Mouse (Mus musculus): ENCODE results near the gene Ints11.

The Ints11 gene

DNA sequence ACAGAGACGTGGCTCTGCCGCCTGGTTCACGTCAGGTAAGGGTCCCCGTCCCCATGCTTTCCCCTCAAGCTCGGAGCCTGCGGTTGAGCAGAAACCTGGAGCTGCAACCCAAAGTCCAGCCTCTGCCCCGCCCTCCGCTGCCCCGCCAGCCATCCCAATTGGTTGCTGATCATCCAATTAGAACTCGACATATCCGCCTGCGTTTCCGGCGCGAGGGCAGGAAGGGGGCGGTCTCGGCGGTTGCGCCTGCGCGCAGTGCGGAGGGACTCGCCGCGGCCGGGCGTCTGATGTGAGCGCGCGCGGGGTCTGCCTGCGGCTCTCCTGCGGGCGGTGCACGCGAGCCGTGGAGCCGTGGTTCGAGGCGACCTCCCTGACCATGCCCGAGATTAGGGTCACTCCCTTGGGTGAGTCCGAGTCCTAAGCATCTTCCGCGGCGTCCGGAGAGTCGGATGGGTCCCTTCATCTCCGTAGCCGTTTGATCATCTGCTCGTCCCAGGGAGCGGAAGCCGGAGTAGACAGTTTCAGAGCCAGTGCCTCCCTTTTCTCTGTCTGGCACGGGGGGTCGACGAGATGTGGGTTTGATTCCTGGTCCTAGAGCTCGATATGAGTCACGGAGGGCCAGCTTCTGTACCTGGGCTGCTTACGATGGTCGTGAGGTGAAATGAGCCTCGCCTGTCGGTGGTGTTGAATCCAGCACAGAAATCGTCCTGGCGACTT lies at the start of gene Ints11, which contains the start of gene Cptp:
TSS of gene Ints11 (plus strand) at position 230 of the 717 bp plus-strand sequence.
TSS of gene Cptp (minus strand) at position 124 of the 717 bp plus-strand sequence.
- DNase-seq (ENCODE audit: low read depth, low spot score) = peak; percentile 91

DNA sequence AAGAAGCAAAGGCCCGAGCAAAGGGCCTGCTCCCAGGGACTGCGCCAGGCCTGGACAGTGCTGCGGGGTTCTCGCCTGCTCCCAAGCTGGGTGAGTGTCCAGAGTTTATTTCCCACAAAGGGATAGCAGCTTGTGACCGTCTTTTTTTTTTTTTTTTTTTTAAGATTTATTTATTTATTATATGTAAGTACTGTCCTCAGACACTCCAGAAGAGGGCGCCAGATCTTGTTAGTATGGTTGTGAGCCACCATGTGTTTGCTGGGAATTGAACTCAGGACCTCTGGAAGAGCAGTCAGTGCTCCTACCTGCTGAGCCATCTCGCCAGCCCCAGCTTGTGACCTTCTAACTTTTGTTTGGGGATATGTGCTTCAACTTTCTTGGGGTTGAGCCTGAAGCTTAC lies 48.3 kb upstream of the Ints11 start:
- DNase-seq (ENCODE audit: low read depth, low spot score) = no peak

DNA sequence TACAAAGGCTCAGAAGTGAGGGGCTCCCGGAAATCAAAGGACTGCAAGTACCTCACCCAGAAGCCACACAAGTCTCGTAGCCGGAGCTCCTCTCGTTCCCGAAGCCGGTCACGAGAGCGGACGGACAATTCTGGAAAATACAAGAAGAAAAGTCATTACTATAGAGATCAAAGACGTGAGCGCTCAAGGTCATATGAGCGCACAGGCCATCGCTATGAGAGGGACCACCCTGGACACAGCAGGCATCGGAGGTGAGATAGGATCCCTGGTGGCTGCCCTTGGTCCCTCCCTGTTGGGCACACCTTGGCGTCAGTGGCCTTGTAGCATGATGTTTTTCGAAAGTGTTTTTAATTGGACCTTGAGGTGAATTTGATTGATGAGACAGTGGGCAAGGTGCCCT lies 45.9 kb upstream of the Ints11 start:
- no peak for DNase-seq (ENCODE audit: low read depth, low spot score)

DNA sequence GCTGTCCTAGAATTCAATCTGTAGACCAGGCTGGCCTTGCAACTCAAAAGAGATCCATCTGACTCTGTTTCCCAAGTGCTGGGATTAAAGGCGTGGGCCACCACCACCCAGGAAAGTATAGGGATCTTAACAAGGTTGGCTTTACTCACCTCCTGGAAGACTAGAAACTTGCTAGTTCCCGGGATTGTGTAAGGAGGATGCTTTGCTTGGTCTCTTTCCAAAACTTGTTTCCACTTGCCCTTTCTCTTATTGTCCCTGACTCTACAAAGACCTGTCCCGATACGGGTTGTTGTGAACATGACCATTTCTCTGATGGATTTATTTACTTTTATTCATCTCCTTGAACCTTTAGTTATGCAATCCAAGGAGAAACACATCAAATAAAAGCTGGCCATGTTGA lies 39.5 kb upstream of the Ints11 start:
- no peak for DNase-seq (ENCODE audit: low read depth, low spot score)

DNA sequence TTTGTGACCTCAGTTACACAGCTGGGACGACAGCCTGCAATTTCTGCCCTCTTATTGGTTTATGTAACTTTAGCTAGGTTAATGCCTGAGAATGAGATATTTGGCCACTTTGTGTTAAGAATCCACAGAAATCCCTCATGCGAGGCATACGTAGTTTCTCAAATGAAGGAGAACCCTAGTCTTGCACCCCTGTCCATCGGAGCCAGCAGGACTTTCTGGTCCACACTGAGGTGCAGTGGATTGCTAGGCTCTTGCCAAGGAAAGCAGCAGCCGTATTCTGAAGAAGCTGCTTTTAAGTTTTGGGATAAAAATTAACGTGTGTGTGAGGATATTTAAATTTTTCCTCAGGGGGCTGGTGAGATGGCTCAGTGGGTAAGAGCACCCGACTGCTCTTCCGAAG lies 38.8 kb upstream of the Ints11 start:
- no peak for DNase-seq (ENCODE audit: low read depth, low spot score)

DNA sequence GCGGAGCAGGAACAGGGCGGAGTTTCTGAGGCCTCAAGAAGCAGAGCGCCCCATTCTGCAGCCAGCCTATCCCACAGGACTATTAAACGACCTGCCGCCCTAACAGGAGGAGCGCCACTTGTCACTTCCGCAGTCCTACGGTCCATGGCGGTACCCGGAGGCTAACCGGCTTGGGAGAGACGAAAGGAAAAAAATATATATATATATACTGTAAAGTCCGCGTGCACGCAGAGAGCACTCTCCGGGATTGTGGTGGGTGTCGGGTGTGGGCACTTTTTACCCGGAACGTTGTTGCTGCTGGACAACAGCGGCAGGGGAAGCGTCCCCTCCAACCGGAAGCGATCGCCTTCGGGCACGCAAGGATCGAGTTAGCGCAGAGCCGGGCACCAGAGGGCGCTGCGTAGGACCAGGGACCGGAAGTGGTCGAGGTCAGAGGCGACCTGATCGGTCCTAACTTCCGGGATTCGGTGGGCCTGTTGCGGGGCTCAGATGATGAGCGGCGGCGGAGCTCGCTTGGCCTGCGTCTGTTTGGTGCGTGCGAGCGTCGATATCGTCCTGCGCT lies 38.1 kb upstream of the Ints11 start, which contains the start of gene Aurkaip1:
TSS of gene Aurkaip1 (plus strand) at position 68 of the 562 bp plus-strand sequence.
- peak; percentile 92 for DNase-seq (ENCODE audit: low read depth, low spot score)

DNA sequence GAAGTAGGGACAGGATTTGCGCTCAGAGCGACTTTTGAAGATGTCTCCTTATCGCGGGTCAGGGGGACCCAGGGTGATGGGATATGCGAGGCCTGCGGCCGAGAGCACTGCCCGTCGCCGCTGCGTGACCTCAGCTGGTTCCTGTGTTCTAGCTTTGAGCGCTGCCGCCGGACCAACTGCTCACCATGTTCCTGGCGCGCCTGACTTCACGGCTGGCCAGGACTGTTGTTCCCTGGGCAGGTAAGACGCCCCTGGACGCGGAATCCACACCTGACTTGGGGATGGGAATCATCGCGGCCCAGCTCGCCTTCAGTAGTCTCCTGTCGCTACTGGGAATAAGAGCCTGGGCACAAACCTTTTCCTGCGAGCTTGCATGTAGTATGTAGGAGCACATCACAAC lies 37.5 kb upstream of the Ints11 start:
- no peak for DNase-seq (ENCODE audit: low read depth, low spot score)

DNA sequence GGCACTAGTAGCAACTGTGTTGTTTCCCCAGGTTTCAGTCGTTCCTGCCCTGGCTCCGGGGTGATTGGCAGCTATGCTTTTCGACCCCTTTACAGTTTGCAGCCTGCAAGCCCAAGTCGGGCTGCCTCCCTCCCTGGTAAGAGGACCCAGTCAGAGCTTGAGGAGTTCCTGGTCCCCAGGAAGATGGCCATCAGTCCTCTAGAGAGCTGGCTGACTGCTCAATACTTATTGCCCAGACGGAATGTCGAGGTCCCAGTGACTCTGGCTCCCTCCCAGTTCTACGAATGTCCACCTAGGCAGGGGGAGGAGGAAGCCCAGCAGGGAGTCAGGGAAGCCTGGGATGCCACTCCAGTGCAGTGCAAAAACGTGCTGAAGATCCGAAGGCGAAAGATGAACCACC lies 37.0 kb upstream of the Ints11 start:
- no peak for DNase-seq (ENCODE audit: low read depth, low spot score)

DNA sequence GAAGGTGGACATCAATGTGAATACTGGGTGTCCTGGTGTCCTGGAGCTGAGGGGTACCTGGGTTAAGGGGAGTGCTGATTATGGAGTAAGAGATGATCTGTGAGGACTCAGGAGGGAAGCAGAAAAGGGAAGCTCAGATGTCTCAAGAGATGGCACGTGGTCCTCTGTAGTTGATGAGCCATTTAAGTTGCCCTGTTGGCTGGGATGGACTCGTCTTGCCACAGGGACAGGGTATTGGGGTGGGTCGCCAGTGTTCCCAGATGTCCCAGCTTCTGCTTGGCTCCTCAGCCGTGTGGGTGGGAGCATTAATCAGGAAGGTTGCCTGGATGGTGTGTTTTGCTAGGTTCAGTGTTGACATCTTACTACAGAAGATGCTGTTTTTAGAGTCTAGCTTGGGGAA lies 36.1 kb upstream of the Ints11 start:
- DNase-seq (ENCODE audit: low read depth, low spot score) = no peak

DNA sequence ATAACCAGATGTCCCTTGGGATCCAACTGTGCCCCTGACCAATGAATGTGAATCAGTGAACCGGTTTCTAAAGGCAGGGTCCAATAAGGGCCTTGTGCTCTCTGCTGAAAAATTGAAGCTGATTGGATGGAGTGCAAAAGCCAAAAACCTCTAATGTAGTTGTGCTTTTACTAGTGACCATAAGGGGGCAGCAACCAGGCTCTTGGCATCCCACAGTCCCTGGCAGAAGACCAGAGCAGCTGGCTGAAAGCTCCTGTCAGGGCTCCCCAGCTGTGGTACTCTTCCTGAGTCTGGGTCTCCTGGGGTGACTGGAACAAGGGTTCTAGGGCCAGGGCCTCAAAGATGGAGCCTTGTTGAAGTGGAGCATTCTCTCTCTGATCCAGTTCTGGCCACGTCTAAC lies 35.5 kb upstream of the Ints11 start:
- DNase-seq (ENCODE audit: low read depth, low spot score) = peak; percentile 88

DNA sequence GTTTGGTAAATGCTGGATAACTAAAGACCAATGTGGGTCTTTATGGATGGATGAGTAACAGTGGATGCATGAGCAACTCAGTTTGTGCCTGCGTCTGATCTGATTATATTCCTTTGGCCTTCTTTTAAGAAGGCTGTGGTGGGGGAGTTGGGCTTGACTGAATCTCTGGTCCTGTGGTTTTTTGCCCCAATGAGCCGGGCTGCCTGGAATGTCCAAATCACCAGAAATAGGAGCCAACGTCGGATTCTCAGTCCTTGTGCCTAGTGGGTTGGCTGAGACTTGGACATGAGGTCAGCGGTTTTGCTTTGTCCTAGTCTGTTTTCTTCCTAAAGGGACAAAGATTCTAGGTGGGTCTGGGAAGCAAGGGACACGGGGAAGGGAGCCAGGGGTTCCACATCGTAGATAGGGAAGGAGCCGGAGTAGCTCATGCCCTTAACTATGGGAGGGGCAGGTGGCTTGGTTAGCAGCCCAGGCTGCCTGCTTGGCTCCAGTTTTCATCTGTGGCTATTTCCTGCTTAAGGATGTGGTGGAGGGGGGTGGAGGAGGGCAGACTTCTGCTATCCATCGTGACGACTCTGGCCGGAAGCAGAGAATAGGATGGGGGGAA lies 31.8 kb upstream of the Ints11 start:
- peak; percentile 77 for DNase-seq (ENCODE audit: low read depth, low spot score)

DNA sequence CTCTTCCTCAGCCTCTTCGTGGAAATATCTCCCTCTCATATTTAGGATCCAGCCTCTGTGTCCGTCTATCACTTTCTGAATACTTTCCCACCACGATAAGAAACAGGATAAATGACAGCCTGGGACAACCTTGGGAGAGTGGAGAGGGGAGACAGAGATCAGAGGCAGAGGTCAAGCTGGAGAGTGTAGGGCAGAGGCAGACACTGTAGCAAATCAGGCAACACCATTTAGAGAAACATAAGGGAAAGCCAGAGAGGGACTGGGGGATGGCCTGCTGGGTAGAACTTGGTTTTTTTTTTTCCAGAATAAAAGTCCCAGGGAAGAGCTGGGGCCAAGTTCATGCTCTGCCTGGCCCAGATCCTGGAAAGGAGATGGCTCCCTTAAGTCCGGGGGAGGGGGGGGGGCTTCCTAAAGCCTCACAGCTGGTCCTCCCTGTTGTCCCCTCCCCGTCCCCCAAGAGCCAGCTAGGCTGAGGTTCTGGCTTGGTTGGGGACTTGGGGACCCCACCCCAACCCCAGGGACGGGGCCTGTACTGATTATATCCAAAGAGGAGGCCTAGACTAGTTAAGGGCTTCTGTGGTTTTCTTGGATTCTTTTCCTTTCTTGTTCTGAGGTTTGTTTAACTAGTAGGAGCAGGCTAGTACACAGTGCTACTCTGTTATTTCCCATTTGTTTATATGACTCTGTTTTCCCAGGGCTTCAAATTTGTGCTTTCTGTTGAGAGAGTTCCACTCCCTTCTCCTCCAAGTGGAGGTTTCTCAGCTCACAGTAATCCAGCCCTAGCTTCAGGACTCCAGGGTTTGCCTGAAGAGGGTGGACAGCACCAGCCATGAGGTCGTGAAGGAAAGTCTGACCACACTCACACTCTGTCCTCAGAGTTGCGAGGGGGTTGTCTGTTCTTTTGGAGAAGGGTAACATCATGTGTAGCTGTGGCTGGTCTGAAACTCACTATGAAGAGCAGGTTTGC lies 30.9 kb upstream of the Ints11 start:
- DNase-seq (ENCODE audit: low read depth, low spot score) = peak; percentile 80

DNA sequence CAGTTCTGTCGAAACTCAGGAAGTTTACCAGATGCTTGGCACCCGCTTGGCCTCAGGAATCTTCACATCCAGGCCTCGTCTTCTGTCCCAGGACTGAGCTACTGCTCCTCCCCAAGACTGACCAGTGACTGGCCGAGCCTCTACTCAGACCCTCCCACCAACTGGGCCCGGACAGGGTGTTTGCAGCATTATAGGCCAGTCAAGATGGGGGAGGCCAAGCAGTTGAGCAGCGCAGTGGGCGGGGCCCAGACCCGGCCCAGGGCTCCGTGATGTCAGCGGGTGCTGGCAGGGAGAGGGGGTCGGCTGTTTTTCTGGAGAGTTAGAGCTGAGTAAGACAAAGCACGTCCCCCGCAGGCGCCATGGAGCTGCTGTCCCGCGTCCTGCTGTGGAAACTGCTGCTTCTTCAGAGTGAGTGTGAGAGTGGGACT lies 29.8 kb upstream of the Ints11 start, which contains the start of gene Mxra8:
TSS of gene Mxra8 (plus strand) at position 198 of the 428 bp plus-strand sequence.
- peak; percentile 94 for DNase-seq (ENCODE audit: low read depth, low spot score)

DNA sequence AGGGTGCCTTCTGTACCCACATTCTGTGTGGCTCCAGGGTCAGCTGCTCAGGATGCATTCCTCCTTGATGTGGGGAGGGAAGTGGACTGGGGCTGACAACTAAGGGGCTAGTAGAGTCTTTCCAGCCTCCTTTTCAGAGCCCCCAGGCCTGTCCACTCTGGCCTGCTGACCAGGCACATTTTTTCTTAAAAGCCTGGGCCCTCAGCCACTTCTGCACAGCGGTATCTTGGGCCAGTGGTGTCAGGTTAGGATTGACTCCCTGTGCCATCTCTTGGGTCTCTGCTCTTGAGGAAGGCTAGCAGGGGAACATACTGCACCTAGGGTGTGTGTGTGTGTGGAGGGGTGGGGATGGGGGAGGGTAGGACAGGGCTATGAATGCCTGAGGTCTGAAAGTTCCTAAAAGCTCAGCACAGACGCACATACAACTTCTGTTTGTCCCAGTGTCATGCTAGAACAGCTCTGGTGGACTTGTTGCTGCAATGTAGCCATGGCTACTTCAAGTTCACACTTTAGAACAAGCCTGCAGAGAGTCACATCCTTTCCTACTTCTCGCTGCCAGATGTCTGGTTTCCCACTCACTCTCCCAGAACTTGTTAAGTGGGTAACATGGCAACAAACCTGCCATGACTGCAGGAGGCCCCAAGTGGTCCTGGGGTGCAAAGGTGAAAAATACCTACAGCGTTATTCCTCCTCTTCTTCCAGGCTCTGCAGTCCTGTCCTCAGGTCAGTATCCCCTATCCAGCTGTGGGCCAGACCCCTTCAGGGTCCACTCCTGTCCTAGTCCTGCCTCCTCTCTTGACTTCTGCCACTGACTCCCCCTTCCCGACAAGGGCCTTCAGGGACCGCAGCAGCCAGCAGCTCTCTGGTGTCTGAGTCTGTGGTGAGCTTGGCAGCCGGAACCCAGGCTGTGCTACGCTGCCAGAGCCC lies 29.0 kb upstream of the Ints11 start:
- DNase-seq (ENCODE audit: low read depth, low spot score) = peak; percentile 76

DNA sequence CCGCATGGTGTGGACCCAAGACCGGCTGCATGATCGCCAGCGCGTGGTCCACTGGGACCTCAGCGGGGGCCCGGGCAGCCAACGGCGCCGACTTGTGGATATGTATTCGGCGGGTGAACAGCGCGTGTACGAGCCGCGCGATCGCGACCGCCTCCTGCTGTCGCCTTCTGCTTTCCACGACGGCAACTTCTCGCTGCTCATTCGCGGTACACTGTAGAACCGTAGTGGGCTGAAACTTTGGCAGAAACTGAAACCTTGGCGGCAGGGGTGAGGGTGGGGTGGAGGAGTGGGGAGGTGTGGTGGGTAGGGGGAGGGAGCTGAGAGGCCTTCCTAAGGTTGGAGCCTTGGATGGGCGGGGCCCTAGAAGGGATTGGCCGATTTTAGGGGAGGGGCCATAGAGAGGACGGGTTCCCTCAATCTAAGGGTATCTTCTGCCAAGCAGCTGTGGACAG lies 28.3 kb upstream of the Ints11 start:
- DNase-seq (ENCODE audit: low read depth, low spot score) = peak; percentile 61

DNA sequence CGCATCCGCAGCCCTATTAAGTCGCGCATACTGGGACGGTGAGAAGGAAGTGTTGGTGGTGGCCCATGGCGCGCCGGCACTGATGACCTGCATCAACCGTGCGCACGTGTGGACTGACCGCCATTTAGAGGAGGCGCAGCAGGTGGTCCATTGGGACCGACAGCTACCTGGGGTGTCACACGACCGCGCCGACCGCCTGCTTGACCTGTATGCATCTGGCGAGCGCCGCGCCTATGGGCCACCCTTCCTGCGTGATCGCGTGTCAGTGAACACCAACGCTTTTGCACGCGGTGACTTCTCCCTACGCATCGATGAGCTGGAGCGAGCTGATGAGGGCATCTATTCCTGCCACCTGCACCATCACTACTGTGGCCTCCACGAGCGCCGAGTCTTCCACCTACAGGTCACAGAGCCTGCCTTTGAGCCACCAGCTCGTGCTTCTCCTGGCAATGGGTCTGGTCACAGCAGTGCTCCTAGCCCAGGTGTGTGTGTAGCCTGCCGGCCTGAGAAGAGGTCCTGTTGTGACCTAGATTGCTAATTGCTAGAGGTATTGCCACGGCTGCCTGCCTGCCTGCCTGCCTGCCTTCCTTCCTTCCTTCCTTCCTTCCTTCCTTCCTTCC lies 27.6 kb upstream of the Ints11 start:
- no peak for DNase-seq (ENCODE audit: low read depth, low spot score)

DNA sequence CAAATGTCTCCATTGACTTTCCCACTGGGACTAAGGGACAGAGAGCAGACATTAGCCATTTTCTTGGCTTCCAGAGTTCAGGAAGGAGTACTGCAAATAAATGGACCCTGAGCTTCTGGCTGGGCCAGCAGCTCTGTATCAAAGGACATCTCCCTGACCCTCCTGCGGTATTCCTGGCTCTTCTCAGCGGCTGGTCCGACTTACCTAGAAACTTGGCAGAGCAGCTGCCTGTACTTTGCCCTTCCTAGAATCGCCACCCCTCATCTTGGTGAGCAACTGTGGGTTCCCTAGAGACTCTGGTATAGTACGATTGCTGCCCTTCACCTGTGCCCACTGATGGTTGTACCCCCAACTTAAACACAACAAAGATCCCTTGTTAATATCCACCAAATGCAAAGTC lies 26.1 kb upstream of the Ints11 start:
- DNase-seq (ENCODE audit: low read depth, low spot score) = no peak

DNA sequence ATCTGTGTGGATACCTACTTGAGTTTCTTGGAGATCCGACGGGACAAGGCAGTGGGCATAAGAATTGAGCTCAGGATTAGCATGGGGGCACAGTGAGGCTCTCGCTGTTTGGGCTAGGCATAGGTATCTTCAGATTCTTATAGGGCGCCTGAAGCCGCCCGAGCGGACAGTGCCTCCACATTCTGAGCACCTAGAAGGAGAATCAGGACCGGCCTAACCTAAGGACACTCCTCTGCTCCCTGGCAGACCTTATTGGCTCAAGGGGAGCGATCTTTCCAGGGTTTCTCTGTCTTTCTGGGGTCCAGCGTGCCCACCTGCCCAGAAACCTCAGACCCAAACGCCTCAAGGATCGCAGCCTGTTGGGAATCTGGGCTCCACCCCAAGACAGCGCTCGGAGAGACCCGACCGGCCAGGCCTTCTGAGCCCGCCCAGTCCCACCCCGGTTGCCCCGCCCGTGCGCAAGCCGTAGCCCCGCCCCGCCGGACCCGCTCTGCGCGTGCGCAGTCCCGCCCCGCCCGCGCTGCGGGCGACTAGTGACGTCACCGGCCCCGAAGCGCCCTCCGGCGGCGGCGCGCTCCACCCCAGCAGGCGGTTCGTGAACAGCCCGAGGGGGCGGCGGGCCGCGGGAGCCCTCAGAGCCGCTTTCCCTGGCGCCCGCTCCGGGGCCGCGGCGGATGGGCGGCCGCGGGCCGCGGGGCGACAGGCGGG lies 22.3 kb upstream of the Ints11 start, which contains the start of gene Dvl1:
TSS of gene Dvl1 (plus strand) at position 532 of the 708 bp plus-strand sequence.
- peak; percentile 96 for DNase-seq (ENCODE audit: low read depth, low spot score)
